Mouse (Mus musculus) heart, embryonic 14.5 days (tissue): Measurements from ENCODE around the gene Fgfr2. TPM values are rescaled to one million over a fixed set of nuclear protein-coding genes. Genes with fewer than 3 reads are reported as not detected.

Experiments used
- ATAC-seq: fragments of 200-750 bp; cut with Nextera tagmentation; 2 replicates; pipeline ENCODE4 v1.8.0; 2017; ENCODE audit warnings: low read depth, moderate TSS enrichment; ENCODE audit not compliant: insufficient number of reproducible peaks, insufficient read depth, low FRiP score
- H3K27ac ChIP-seq, 2 experiments: fragments of 200-500 bp in 1 of 2; fragments of 300-500 bp in 1 of 2; sonication (generic) in 1 of 2; replicated peaks in 1 of 2; 2 replicates each; pipeline ENCODE4 v1.5.1; 2012 to 2014; ENCODE audit warnings: low read depth in 2 of 2, low read length in 2 of 2, control low read depth in 1 of 2, mild to moderate bottlenecking in 1 of 2, mixed read lengths in 1 of 2; ENCODE audit not compliant: control insufficient read depth in 1 of 2, insufficient read depth in 1 of 2
- H3K27me3 ChIP-seq: fragments of 300-500 bp; sonication (generic); 2 replicates; pipeline ENCODE4 v1.6.1; 2014; ENCODE audit warnings: mild to moderate bottlenecking, low read length, control low read depth; ENCODE audit not compliant: control insufficient read depth, insufficient read depth
- H3K36me3 ChIP-seq: fragments of 300-500 bp; sonication (generic); 2 replicates; pipeline ENCODE4 v1.6.1; 2014; ENCODE audit warnings: mild to moderate bottlenecking, control low read depth, low read length, mixed read lengths; ENCODE audit not compliant: control insufficient read depth, insufficient read depth
- H3K4me1 ChIP-seq, 2 experiments: fragments of 200-500 bp in 1 of 2; fragments of 300-500 bp in 1 of 2; sonication (generic) in 1 of 2; 2 replicates each; pipeline ENCODE4 v1.6.1; 2012 to 2014; ENCODE audit warnings: low read length in 2 of 2, control low read depth in 1 of 2, mixed read lengths in 1 of 2; ENCODE audit not compliant: control insufficient read depth in 2 of 2, insufficient read depth in 2 of 2
- H3K4me2 ChIP-seq: fragments of 300-500 bp; sonication (generic); 2 replicates; pipeline ENCODE4 v1.6.1; 2014; ENCODE audit warnings: mild to moderate bottlenecking, low read length
- H3K4me3 ChIP-seq, 2 experiments: fragments of 200-500 bp in 1 of 2; fragments of 300-500 bp in 1 of 2; sonication (generic) in 1 of 2; 2 replicates each; pipeline ENCODE4 v1.5.1; 2012 to 2014; ENCODE audit warnings: low read length in 2 of 2, mild to moderate bottlenecking in 2 of 2, control low read depth in 1 of 2, low read depth in 1 of 2, moderate library complexity in 1 of 2; ENCODE audit not compliant: control insufficient read depth in 1 of 2, insufficient read depth in 1 of 2
- H3K9ac ChIP-seq: fragments of 300-500 bp; sonication (generic); 2 replicates; pipeline ENCODE4 v1.6.1; 2014; ENCODE audit warnings: mild to moderate bottlenecking, low read length
- H3K9me3 ChIP-seq: fragments of 300-500 bp; sonication (generic); 2 replicates; pipeline ENCODE4 v1.6.1; 2016; ENCODE audit warnings: low read length, control low read depth; ENCODE audit not compliant: control insufficient read depth
- WGBS: fragments of 180-500 bp; shearing (Covaris S2); extraction: QIAGEN DNeasy Blood & Tissue Kit; methylation state at CpG from one replicate; pipeline ENCODE4 v1.1.7; 2014; 5-methylcytosine and 5-hydroxymethylcytosine counted together
- polyA plus RNA-seq: library from polyadenylated mRNA; unstranded; fragments of >200 nt; fragmentation: Nextera tagmentation; extraction: Ambion mirVana; gene quantifications from 2 replicates; pipeline ENCODE4 v1.2.1, GENCODE M21; 2014

The Fgfr2 gene
- polyA plus RNA-seq, 1 experiment from 2014 or later: 22.4 TPM

GRCm38 (mm10) chr7:130309180-130309579 lies 2814.0 kb downstream of the Fgfr2 start:
- Histone ChIP-seq H3K9me3 (no peaks in the 10 kb centered on the region), H3K4me3 (no peak overlapping the region), H3K27me3 (peaks cover 47% of the 10 kb centered on the region), H3K4me1 (no peaks in the 10 kb centered on the region), H3K36me3 (no peaks in the 10 kb centered on the region), H3K27ac (no peak overlapping the region), H3K4me2 (no peak overlapping the region), H3K9ac (no peak overlapping the region)
- 63% methylated on average over 2 of the region's 2 CpGs for WGBS
- ATAC-seq: no peak

- Histone ChIP-seq H3K4me2 (no peak overlapping the region), H3K9me3 (no peaks in the 10 kb centered on the region), H3K9ac (no peak overlapping the region), H3K36me3 (no peaks in the 10 kb centered on the region), H3K27me3 (peaks cover 30% of the 10 kb centered on the region), H3K27ac (no peak overlapping the region), H3K4me3 (no peak overlapping the region), H3K4me1 (no peaks in the 10 kb centered on the region)
- 83% methylated on average over 3 of the region's 3 CpGs for WGBS
- no peak for ATAC-seq
These were observed 2816.1 kb downstream of the Fgfr2 start for GRCm38 (mm10) chr7:130307036-130307435.

GRCm38 (mm10) chr7:130304642-130305041 lies 2818.5 kb downstream of the Fgfr2 start:
- no peak overlapping the region for H3K9ac ChIP-seq
- ATAC-seq: no peak
- H3K27ac ChIP-seq: no peak overlapping the region
- no peak overlapping the region for H3K4me2 ChIP-seq
- H3K4me1 ChIP-seq: no peaks in the 10 kb centered on the region
- peaks cover 23% of the 10 kb centered on the region for H3K27me3 ChIP-seq
- H3K36me3 ChIP-seq: no peaks in the 10 kb centered on the region
- WGBS: 83% methylated on average over 1 of the region's 1 CpGs
- no peaks in the 10 kb centered on the region for H3K9me3 ChIP-seq
- H3K4me3 ChIP-seq: no peak overlapping the region

DNA sequence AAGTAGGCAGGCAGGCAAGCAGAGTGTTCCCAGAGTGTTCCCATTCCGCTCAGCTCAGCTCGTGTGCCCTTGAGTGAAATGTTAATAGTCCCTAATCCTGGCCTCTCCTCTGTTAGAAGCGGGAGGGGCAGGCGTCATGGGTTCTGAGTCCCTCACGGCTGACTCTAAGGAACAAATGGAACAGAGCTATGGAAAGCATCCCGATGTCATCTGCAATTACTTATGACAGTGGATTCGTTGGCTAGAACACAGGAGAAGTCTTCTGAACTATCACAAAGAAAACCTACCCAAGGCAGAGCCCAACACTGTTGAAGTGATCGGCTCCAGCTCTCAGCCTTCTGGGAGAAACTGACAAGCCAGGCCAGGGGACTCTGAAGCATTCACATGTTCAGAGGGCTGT lies 2819.7 kb downstream of the Fgfr2 start:
- WGBS: 51% methylated on average over 8 of the region's 8 CpGs
- Histone ChIP-seq H3K36me3 (no peaks in the 10 kb centered on the region), H3K4me1 (0 out of 4 replicates have a peak, but pooled peaks cover 0 to 2% of the 10 kb centered on the region in 2 experiments), H3K27me3 (peaks cover 23% of the 10 kb centered on the region), H3K9ac (no peak overlapping the region), H3K4me3 (no peak overlapping the region), H3K9me3 (no peaks in the 10 kb centered on the region), H3K4me2 (no peak overlapping the region), H3K27ac (no peak overlapping the region)
- ATAC-seq: no peak

GRCm38 (mm10) chr7:130300606-130301005 lies 2822.5 kb downstream of the Fgfr2 start:
- 95% methylated on average over 3 of the region's 3 CpGs for WGBS
- H3K27ac ChIP-seq: no peak overlapping the region
- 0 out of 2 replicates have a peak, but pooled peaks cover 4% of the 10 kb centered on the region for H3K27me3 ChIP-seq

GRCm38 (mm10) chr7:130298926-130299594 lies 2824.1 kb downstream of the Fgfr2 start:
- Histone ChIP-seq H3K36me3 (no peaks in the 10 kb centered on the region), H3K4me2 (no peak overlapping the region), H3K4me1 (0 out of 4 replicates have a peak, but pooled peaks cover 0 to 2% of the 10 kb centered on the region in 2 experiments), H3K27ac (no peak overlapping the region), H3K9ac (no peak overlapping the region), H3K9me3 (no peaks in the 10 kb centered on the region), H3K4me3 (no peak overlapping the region), H3K27me3 (0 out of 2 replicates have a peak, but pooled peaks cover 4% of the 10 kb centered on the region)
- 66% methylated on average over 3 of the region's 3 CpGs for WGBS
- no peak for ATAC-seq

More at GRCm38 (mm10) chr7:130300606-130301005, 2822.5 kb downstream of the Fgfr2 start:
- ATAC-seq: no peak
- no peak overlapping the region for H3K4me3 ChIP-seq
- no peaks in the 10 kb centered on the region for H3K9me3 ChIP-seq
- H3K4me2 ChIP-seq: no peak overlapping the region
- 0 out of 4 replicates have a peak, but pooled peaks cover 0 to 2% of the 10 kb centered on the region in 2 experiments for H3K4me1 ChIP-seq
- H3K9ac ChIP-seq: no peak overlapping the region
- H3K36me3 ChIP-seq: no peaks in the 10 kb centered on the region

DNA sequence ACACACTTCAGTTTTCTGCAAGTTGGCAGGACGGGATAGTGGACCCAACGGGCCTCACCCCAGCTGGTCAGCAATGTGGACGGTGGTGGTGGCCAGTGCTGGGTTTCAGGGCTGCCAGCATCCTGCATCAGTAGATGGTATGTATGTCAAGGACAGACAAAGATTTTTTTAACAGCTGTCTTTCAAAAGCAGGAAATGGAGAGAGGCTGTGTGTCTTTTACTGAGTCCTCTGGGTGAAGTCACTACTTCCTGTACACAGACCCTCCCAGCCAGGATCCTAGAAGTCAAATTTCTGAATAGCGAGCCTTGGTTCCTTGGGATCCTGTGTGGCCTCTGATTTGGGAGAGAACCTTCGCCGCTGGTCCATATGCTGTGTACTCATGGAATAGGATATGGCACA lies 2832.0 kb downstream of the Fgfr2 start:
- Histone ChIP-seq H3K9me3 (no peaks in the 10 kb centered on the region), H3K4me2 (0 out of 2 replicates have a peak overlapping the region, but pooled peaks have one; percentile 25), H3K27me3 (0 out of 2 replicates have a peak, but pooled peaks cover 2% of the 10 kb centered on the region), H3K27ac (peak overlapping the region in 1 of 2 experiments; percentile 42; a peak in 1 of 4 replicates), H3K4me1 (peaks cover 22 to 29% of the 10 kb centered on the region in 2 experiments), H3K36me3 (no peaks in the 10 kb centered on the region), H3K9ac (no peak overlapping the region), H3K4me3 (no peak overlapping the region)
- 51% methylated on average over 6 of the region's 6 CpGs for WGBS
- no peak for ATAC-seq
